Mouse (Mus musculus) bone marrow, adult 2 months (tissue): ENCODE results near the gene Slc9a1. TPM values are rescaled to one million over a fixed set of nuclear protein-coding genes. Genes with fewer than 3 reads are reported as not detected.

Experiments
- H3K27ac ChIP-seq: fragments of 200-500 bp; 2 replicates; pipeline ENCODE4 v1.5.1; 2012; ENCODE audit warnings: low read depth, mild to moderate bottlenecking, control low read depth, inconsistent platforms, low read length; ENCODE audit not compliant: control insufficient read depth, poor library complexity, insufficient read depth
- H3K4me1 ChIP-seq: fragments of 200-500 bp; 2 replicates; pipeline ENCODE4 v1.6.1; 2011; ENCODE audit warnings: low read length; ENCODE audit not compliant: control insufficient read depth, insufficient read depth
- H3K4me3 ChIP-seq: fragments of 200-500 bp; replicated peaks from 2 replicates; pipeline ENCODE3; 2011; ENCODE audit warnings: mild to moderate bottlenecking, low read depth, low read length, control low read depth; ENCODE audit not compliant: control insufficient read depth
- CTCF ChIP-seq: fragments of 200-500 bp; IDR thresholded peaks from 2 replicates; pipeline ENCODE4 v1.5.1; 2011; ENCODE audit warnings: low read length, control low read depth; ENCODE audit not compliant: control insufficient read depth, insufficient read depth
- POLR2A ChIP-seq: fragments of 200-500 bp; IDR thresholded peaks from 2 replicates; pipeline ENCODE4 v1.6.1; 2011; ENCODE audit warnings: low read depth, mild to moderate bottlenecking, control low read depth, low read length, borderline replicate concordance; ENCODE audit not compliant: control insufficient read depth
- WGBS: fragments of 180-500 bp; shearing (Covaris S2); methylation state at CpG from one replicate; pipeline ENCODE4 v1.1.7; 2018; 5-methylcytosine and 5-hydroxymethylcytosine counted together
- polyA plus RNA-seq: library from polyadenylated mRNA; stranded (reverse); fragments of >200 nt; gene quantifications from 2 replicates; pipeline ENCODE4 v1.2.4, GENCODE M21; 2011; ENCODE audit warnings: low replicate concordance; ENCODE audit not compliant: missing spikeins, insufficient read depth, insufficient read length

Slc9a1 gene
- polyA plus RNA-seq, 1 experiment, result 31.3 TPM

- H3K4me1 ChIP-seq, result no peaks in the 10 kb centered on the region
- TF ChIP-seq POLR2A (no peak), CTCF (peak; percentile 51; the same call in 1 of the 2 replicates)
- no peak overlapping the region for H3K27ac ChIP-seq
- 2% methylated on average over 4 of the region's 4 CpGs for WGBS
- no peak overlapping the region for H3K4me3 ChIP-seq
These were observed 25.4 kb upstream of the Slc9a1 start for GRCm38 (mm10) chr4:133344112-133344511.

GRCm38 (mm10) chr4:133345702-133346101 is 23.8 kb upstream of the Slc9a1 start:
- WGBS, result 79% methylated on average over 6 of the region's 6 CpGs
- Histone ChIP-seq H3K27ac (no peak overlapping the region), H3K4me3 (no peak overlapping the region), H3K4me1 (no peaks in the 10 kb centered on the region)
- no peak for TF ChIP-seq POLR2A
- peak; percentile 34; the same call in 1 of the 2 replicates for TF ChIP-seq CTCF

DNA sequence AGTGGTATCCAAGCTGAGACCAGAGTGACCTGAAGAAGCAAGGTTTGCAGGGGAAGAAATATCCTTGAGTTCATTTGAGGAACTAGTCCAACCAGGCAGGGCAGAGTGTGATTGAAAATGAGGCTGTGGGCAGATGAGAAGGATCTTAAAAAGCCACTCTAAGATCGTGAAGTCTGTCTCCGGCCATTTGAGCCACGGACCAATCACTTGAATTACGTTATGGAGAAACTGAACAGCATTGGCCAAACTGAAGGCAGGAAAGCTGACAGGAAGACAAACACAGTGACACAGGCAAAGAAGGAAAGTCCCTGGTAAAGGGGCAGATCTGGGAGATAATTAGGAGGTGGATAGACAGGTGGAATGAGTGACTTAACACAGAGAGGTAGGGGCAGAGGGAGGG is 22.9 kb upstream of the Slc9a1 start:
- H3K4me1 ChIP-seq, result no peaks in the 10 kb centered on the region
- 10% methylated on average over 4 of the region's 4 CpGs for WGBS
- TF ChIP-seq CTCF (no peak), POLR2A (no peak)
- no peak overlapping the region for H3K4me3 ChIP-seq
- H3K27ac ChIP-seq, result no peak overlapping the region

DNA sequence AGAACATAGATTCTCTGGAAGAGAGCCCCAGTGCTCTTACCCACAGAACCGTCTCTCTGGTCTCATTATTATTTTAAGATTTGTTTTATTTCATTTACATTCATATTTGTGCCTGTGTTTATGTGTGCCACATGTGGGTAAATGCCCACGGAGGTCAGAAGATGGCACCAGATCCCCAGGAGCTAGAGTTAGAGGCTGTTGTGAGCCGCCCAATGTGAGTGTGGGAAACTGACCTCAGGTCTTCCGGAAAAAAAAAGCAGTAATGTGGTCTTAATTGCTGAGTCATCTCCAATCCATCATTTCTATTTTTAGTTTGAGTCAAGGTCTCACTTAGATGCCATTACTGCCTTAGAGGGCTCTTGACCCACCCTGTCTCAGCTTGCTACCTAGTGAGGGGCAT is 21.9 kb upstream of the Slc9a1 start:
- Histone ChIP-seq H3K27ac (no peak overlapping the region), H3K4me1 (no peaks in the 10 kb centered on the region; the same call in 1 of the 2 replicates), H3K4me3 (no peak overlapping the region)
- peak; percentile 45 for TF ChIP-seq CTCF
- no peak for TF ChIP-seq POLR2A
- WGBS, result 47% methylated on average over 4 of the region's 4 CpGs

- H3K27ac ChIP-seq, result no peak overlapping the region
- H3K4me1 ChIP-seq, result peaks cover 2% of the 10 kb centered on the region; the same call in 1 of the 2 replicates
- WGBS, result 82% methylated on average over 5 of the region's 5 CpGs
- TF ChIP-seq POLR2A, result no peak
- no peak overlapping the region for H3K4me3 ChIP-seq
These were observed 21.3 kb upstream of the Slc9a1 start for GRCm38 (mm10) chr4:133348051-133348775.

DNA sequence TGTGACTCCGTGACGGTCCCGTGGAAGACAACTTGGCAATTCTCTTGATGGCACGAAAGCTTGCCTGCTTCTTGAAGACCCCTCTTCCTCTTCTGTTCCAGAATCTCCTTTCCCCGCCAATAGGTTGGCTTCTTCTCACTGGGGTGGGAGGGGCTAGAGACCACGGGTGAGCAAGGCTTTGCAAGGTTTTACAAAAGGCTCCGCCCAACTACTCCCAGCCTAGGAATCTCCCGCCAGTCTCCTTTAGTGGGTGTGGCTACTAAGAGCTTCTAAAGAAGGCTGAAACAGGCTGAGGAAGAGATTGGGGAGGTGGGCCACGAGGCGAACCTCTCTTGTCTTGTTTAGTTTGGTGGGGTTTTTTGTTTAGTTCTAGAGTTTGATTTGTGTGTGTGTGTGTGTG is 16.7 kb upstream of the Slc9a1 start:
- Histone ChIP-seq H3K4me1 (peaks cover 4% of the 10 kb centered on the region; the same call in 1 of the 2 replicates), H3K27ac (peak overlapping the region; percentile 60; the same call in 1 of the 2 replicates), H3K4me3 (no peak overlapping the region)
- TF ChIP-seq CTCF (no peak), POLR2A (no peak)
- 67% methylated on average over 10 of the region's 10 CpGs for WGBS

DNA sequence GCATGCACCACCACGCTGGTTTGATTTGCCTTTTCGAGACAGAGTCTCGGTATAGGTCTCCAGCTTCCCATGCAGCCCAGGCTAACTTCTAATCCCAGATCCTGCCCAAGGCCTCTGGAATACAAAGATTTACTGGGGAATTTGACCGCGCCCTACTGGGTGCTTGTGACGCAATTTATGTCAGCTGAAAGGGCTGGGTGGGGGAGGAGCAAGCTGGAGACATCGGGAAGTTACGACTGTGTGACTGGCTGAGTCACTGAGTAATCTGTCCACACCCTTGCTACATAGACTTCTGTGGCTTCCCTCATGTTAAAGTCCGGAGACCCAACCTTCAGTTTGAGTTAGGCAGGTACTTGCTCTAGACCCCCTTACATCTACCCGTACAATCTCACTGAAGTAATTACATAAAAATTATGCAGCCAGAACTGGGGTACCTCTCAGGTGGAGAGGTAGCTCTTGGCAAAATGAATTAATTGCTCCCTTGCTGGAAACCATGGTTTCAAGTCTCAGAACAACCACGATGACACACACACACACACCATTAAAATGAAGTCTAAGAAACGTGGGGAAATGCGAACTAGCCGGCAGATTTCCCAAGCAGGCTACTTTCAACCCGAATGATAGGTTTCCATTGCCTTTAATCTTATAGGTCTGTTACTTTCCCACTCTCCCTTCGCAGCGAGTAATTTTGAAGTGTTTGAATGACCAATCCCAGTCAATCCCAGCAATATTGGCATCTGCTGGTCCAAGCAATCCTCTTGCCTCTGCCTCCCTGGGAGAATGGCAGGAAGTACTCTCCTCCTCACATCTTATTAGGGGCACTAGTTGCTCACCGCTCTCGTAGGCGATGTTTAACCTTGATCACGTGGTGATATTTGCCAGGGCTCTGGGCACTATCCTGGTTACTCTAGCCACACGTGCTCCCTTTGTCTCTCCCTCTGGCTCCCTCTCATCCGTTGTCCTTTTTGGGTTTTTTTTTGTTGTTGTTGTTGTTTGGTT is 15.8 kb upstream of the Slc9a1 start, which contains the start of gene Wdtc1:
TSS of gene Wdtc1 (minus strand) at position 115 of the 999 bp plus-strand sequence.
- WGBS, result 60% methylated on average over 23 of the region's 23 CpGs
- TF ChIP-seq POLR2A (no peak), CTCF (no peak)
- peak within 1 kb of the TSS; percentile 60 for H3K27ac ChIP-seq
- H3K4me3 ChIP-seq, result peak within 1 kb of the TSS; percentile 25
- H3K4me1 ChIP-seq, result peaks cover 4% of the 10 kb centered on the region; the same call in 1 of the 2 replicates

- WGBS, result 82% methylated on average over 6 of the region's 6 CpGs
- TF ChIP-seq CTCF (no peak), POLR2A (no peak)
- H3K4me1 ChIP-seq, result peaks cover 4% of the 10 kb centered on the region; the same call in 1 of the 2 replicates
- no peak overlapping the region for H3K4me3 ChIP-seq
- peak overlapping the region; percentile 60 for H3K27ac ChIP-seq
These were observed 14.9 kb upstream of the Slc9a1 start for GRCm38 (mm10) chr4:133354641-133355040.
